Mouse (Mus musculus): ENCODE results near the gene Cdh1. TPM values are rescaled to one million over a fixed set of nuclear protein-coding genes. Genes with fewer than 3 reads are reported as not detected.

Cdh1 gene
- total and polyA plus RNA-seq, 3 experiments = 0.13 TPM; not detected in 2

- H3K27ac ChIP-seq (ENCODE audit: insufficient read depth, low read depth) = no peak overlapping the region
- in situ Hi-C loops (cut with MboI; ENCODE audit: low pct_ligation_motif_present, low pct_unique_long_range_greater_than_20kb, low sequenced_read_pairs) (no loop called here), dilution Hi-C loops (cut with MboI; ENCODE audit: extremely low pct_ligation_motif_present, extremely low pct_unique_long_range_greater_than_20kb, low sequenced_read_pairs) (no loop called here)
- no peak overlapping the region for H3K4me3 ChIP-seq (replicated peaks in 1 of 3; ENCODE audit: low read depth in 2 of 3, low read length in 2 of 3, poor library complexity in 1 of 3)
- TF ChIP-seq MXI1 (IDR thresholded peaks at IDR 0.05; ENCODE audit: low read depth, low read length) (no peak), CHD2 (IDR thresholded peaks at IDR 0.05; ENCODE audit: low read length) (no peak), SMC3 (IDR thresholded peaks at IDR 0.05; ENCODE audit: low read depth, low read length) (no peak), ETS1 (conservative IDR thresholded peaks at IDR 0.05; ENCODE audit: low read depth, low read length) (no peak), GABPA (IDR thresholded peaks at IDR 0.05; ENCODE audit: insufficient replicate concordance, low read depth, low read length) (no peak), NRF1 (IDR thresholded peaks at IDR 0.05; ENCODE audit: low read depth, low read length) (no peak), POLR2A (IDR thresholded peaks at IDR 0.05; ENCODE audit: low read depth, low read length) (no peak), CTCF (conservative IDR thresholded peaks at IDR 0.05 in 1 of 2, IDR thresholded peaks at IDR 0.05 in 1 of 2; ENCODE audit: low read depth in 2 of 2, low read length in 2 of 2) (no peak), ZKSCAN1 (IDR thresholded peaks at IDR 0.05; ENCODE audit: borderline replicate concordance, low read depth, low read length) (no peak), USF2 (conservative IDR thresholded peaks at IDR 0.05; ENCODE audit: low read depth, low read length) (no peak), MAZ (IDR thresholded peaks at IDR 0.05; ENCODE audit: low read depth, low read length) (no peak), MEF2A (IDR thresholded peaks at IDR 0.05; ENCODE audit: borderline replicate concordance, low read depth, low read length) (no peak), JUND (conservative IDR thresholded peaks at IDR 0.05; ENCODE audit: low read depth, low read length) (no peak), PAX5 (IDR thresholded peaks at IDR 0.05; ENCODE audit: low read length) (no peak), MAX (IDR thresholded peaks at IDR 0.05; ENCODE audit: low read length) (no peak), BHLHE40 (IDR thresholded peaks at IDR 0.05; ENCODE audit: low read depth, low read length) (no peak)
- H3K9ac ChIP-seq (ENCODE audit: insufficient read depth, low read depth) = no peak overlapping the region
- DNase-seq (ENCODE audit: extremely low read depth) = no peak
- H3K27me3 ChIP-seq (replicated peaks) = no peaks in the 10 kb centered on the region
- H3K4me2 ChIP-seq (ENCODE audit: insufficient read depth, low read depth, poor library complexity, severe bottlenecking) = no peak overlapping the region
- no peaks in the 10 kb centered on the region for H3K36me3 ChIP-seq (replicated peaks in 1 of 2; ENCODE audit: control insufficient read depth in 1 of 2, insufficient read depth in 1 of 2, low read length in 1 of 2)
- H3K9me3 ChIP-seq (replicated peaks; ENCODE audit: low read length) = no peaks in the 10 kb centered on the region
- peaks cover 0 to 5% of the 10 kb centered on the region in 2 experiments; a peak in 2 of 4 replicates for H3K4me1 ChIP-seq (ENCODE audit: control insufficient read depth in 1 of 2, insufficient read depth in 2 of 2)
- no peaks in the 10 kb centered on the region for H3K79me2 ChIP-seq (replicated peaks; ENCODE audit: control insufficient read depth, extremely low read depth, insufficient read depth, poor library complexity, severe bottlenecking)
Observed at GRCm38 (mm10) chr8:106656046-106656445, 52.9 kb downstream of the Cdh1 start.

DNA sequence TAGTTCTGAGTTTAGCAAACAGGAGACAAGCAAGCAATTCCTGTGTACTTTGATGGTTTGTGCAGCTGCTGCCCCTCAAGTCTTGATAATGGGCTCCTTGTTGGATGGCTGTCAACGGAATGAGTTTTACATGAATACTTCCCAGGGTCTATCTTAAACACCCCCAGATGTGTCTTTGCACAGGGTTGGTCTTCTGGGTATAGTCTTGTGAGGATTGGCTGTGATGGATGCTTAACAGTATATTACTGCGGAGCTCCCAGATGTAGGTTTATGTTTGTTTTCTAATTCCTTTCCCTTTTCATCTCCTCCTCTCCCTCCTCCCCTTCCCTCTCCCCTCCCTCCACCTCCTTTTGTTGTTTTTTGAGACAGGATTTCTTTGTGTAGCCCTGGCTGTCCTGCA is 69.6 kb downstream of the Cdh1 start:
- H3K9ac ChIP-seq (ENCODE audit: insufficient read depth, low read depth) = no peak overlapping the region
- H3K79me2 ChIP-seq (replicated peaks; ENCODE audit: control insufficient read depth, extremely low read depth, insufficient read depth, poor library complexity, severe bottlenecking) = no peaks in the 10 kb centered on the region
- no peaks in the 10 kb centered on the region for H3K9me3 ChIP-seq (replicated peaks; ENCODE audit: low read length)
- H3K36me3 ChIP-seq (replicated peaks in 1 of 2; ENCODE audit: control insufficient read depth in 1 of 2, insufficient read depth in 1 of 2, low read length in 1 of 2) = no peaks in the 10 kb centered on the region
- H3K27ac ChIP-seq (ENCODE audit: insufficient read depth, low read depth) = no peak overlapping the region
- no peak overlapping the region for H3K4me2 ChIP-seq (ENCODE audit: insufficient read depth, low read depth, poor library complexity, severe bottlenecking)
- no peak for DNase-seq (ENCODE audit: extremely low read depth)
- peaks cover 4 to 14% of the 10 kb centered on the region in 2 experiments; a peak in 3 of 4 replicates for H3K4me1 ChIP-seq (ENCODE audit: control insufficient read depth in 1 of 2, insufficient read depth in 2 of 2)
- H3K4me3 ChIP-seq (replicated peaks in 1 of 3; ENCODE audit: low read depth in 2 of 3, low read length in 2 of 3, poor library complexity in 1 of 3) = no peak overlapping the region
- TF ChIP-seq POLR2AphosphoS2 (IDR thresholded peaks at IDR 0.05; ENCODE audit: low read depth, low read length) (no peak), ZNF384 (IDR thresholded peaks at IDR 0.05; ENCODE audit: low read depth, low read length) (no peak), NELFE (IDR thresholded peaks at IDR 0.05; ENCODE audit: low read depth, low read length) (no peak), JUN (IDR thresholded peaks at IDR 0.05; ENCODE audit: insufficient read depth, low read depth, low read length) (no peak), MAZ (IDR thresholded peaks at IDR 0.05; ENCODE audit: low read depth, low read length) (no peak), HCFC1 (IDR thresholded peaks at IDR 0.05; ENCODE audit: low read depth, low read length) (no peak), RCOR1 (conservative IDR thresholded peaks at IDR 0.05; ENCODE audit: low read depth, low read length) (no peak), CHD1 (IDR thresholded peaks at IDR 0.05; ENCODE audit: low read depth, low read length) (no peak), JUND (conservative IDR thresholded peaks at IDR 0.05; ENCODE audit: low read depth, low read length) (no peak), ZMIZ1 (IDR thresholded peaks at IDR 0.05; ENCODE audit: low read depth, low read length) (no peak), USF2 (conservative IDR thresholded peaks at IDR 0.05; ENCODE audit: low read depth, low read length) (no peak), E2F4 (IDR thresholded peaks at IDR 0.05; ENCODE audit: insufficient replicate concordance, low read depth, low read length) (no peak), GABPA (IDR thresholded peaks at IDR 0.05; ENCODE audit: insufficient replicate concordance, low read depth, low read length) (no peak), UBTF (IDR thresholded peaks at IDR 0.05; ENCODE audit: low read depth, low read length) (no peak), ETS1 (conservative IDR thresholded peaks at IDR 0.05; ENCODE audit: low read depth, low read length) (no peak), ZKSCAN1 (IDR thresholded peaks at IDR 0.05; ENCODE audit: borderline replicate concordance, low read depth, low read length) (no peak), NRF1 (IDR thresholded peaks at IDR 0.05; ENCODE audit: low read depth, low read length) (no peak)
- dilution Hi-C loops (cut with MboI; ENCODE audit: extremely low pct_ligation_motif_present, extremely low pct_unique_long_range_greater_than_20kb, low sequenced_read_pairs) (no loop called here), in situ Hi-C loops (cut with MboI; ENCODE audit: low pct_ligation_motif_present, low pct_unique_long_range_greater_than_20kb, low sequenced_read_pairs) (no loop called here)
- no peaks in the 10 kb centered on the region for H3K27me3 ChIP-seq (replicated peaks)
